Mouse (Mus musculus) cerebellum, adult (tissue): Measurements from ENCODE around the gene Apbb2.
A peak's percentile ranks its signal among the peaks of the same experiment; 100 is the strongest.

ENCODE experiments used
- ATAC-seq: cut with Nextera tagmentation; 2 replicates; pipeline ENCODE4 v1.9.2; 2017; ENCODE audit warnings: mild to moderate bottlenecking, moderate library complexity, mixed read lengths; ENCODE audit not compliant: insufficient number of reproducible peaks, low FRiP score, low TSS enrichment

Gene Apbb2

GRCm38 (mm10) chr5:66603223-66603622 lies 15.4 kb downstream of the Apbb2 start:
- ATAC-seq = no peak

GRCm38 (mm10) chr5:66602287-66602820 lies 16.2 kb downstream of the Apbb2 start:
- ATAC-seq = no peak

- ATAC-seq = no peak
Measured at GRCm38 (mm10) chr5:66600415-66600814, 18.2 kb downstream of the Apbb2 start.

- no peak for ATAC-seq
Measured at GRCm38 (mm10) chr5:66599888-66600287, 18.7 kb downstream of the Apbb2 start.

GRCm38 (mm10) chr5:66596296-66596695 lies 22.3 kb downstream of the Apbb2 start:
- no peak for ATAC-seq

GRCm38 (mm10) chr5:66594881-66595280 lies 23.7 kb downstream of the Apbb2 start:
- no peak for ATAC-seq

- no peak for ATAC-seq
Measured at GRCm38 (mm10) chr5:66586236-66586745, 32.3 kb downstream of the Apbb2 start.

- ATAC-seq = no peak
Measured at GRCm38 (mm10) chr5:66583019-66583406, 35.6 kb downstream of the Apbb2 start.

GRCm38 (mm10) chr5:66582281-66583018 lies 36.1 kb downstream of the Apbb2 start:
- ATAC-seq = no peak

GRCm38 (mm10) chr5:66579066-66579465 lies 39.5 kb downstream of the Apbb2 start:
- ATAC-seq = no peak

GRCm38 (mm10) chr5:66576299-66576698 lies 42.3 kb downstream of the Apbb2 start:
- ATAC-seq = peak; percentile 34

- ATAC-seq = no peak
Measured at GRCm38 (mm10) chr5:66575148-66575547, 43.4 kb downstream of the Apbb2 start.

GRCm38 (mm10) chr5:66573266-66573665 lies 45.3 kb downstream of the Apbb2 start:
- no peak for ATAC-seq

- ATAC-seq = no peak
Measured at GRCm38 (mm10) chr5:66572086-66572855, 46.3 kb downstream of the Apbb2 start.

GRCm38 (mm10) chr5:66570709-66571108 lies 47.9 kb downstream of the Apbb2 start:
- no peak for ATAC-seq

- ATAC-seq = no peak
Measured at GRCm38 (mm10) chr5:66569141-66569801, 49.3 kb downstream of the Apbb2 start.

GRCm38 (mm10) chr5:66568002-66568401 lies 50.6 kb downstream of the Apbb2 start:
- no peak for ATAC-seq

GRCm38 (mm10) chr5:66567424-66567823 lies 51.2 kb downstream of the Apbb2 start:
- ATAC-seq = no peak

GRCm38 (mm10) chr5:66559591-66560175 lies 58.9 kb downstream of the Apbb2 start:
- ATAC-seq = peak; percentile 78

GRCm38 (mm10) chr5:66558094-66558493 lies 60.5 kb downstream of the Apbb2 start:
- no peak for ATAC-seq
